Mouse (Mus musculus) liver, adult (tissue): Measurements from ENCODE around the gene Fam133b.

Experiments
- GATA4 ChIP-seq: IDR thresholded peaks from 2 replicates; pipeline ENCODE4 v1.6.1; 2014; ENCODE audit warnings: mild to moderate bottlenecking, low read length; ENCODE audit not compliant: insufficient replicate concordance

Fam133b gene

DNA sequence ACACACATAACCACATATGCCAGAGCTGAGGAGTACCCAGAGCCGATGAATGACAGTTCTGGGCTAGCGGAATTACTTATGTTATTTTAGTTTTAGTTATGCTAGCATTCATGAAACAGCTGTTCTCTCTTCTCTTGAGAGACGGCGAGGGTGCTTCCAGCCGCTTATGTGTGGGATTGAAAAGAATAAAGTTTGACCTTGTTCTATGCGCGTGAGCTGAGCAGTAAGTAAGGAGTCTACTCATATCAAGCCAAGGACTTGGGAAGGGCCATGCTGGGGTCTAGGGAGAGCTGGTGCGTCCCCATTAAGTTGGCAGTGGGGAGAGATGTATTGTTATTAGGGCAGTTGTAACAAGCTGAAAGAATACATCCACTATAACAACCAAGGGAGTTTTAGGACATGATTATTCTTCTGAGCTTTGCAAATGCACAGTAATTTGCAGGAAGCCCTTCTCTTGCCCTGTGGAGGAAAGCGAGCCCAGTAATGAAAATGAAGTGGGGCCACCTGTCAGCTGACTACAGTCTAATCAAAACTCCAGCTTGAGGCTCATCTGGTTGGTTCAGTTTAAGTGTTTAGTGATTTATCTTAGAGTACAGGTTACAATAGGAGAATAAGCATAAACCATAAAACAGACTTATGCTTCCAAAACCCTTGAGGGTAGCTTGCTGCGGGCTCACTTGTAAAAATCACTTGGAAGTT lies 32.4 kb upstream of the Fam133b start:
- no peak for TF ChIP-seq GATA4

DNA sequence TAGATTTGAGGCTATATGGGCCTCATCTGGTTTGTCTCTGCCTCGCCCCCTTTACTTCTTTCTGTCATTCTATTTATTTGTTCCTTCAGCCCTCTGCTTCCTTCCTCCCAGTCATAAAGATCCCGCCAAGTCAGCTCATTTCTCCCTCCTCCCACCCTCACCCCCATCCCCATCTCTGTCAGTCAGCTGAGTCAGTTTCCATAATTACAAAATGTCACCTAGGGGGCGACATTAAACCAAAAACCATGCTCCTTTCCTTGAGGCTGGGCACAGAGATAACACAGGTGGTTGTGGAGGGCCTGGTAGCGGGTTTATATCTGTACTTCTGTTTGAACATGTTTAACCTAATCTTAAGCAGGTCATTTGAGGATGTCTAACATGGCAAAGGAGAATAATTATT lies 31.0 kb upstream of the Fam133b start:
- TF ChIP-seq GATA4 = no peak

DNA sequence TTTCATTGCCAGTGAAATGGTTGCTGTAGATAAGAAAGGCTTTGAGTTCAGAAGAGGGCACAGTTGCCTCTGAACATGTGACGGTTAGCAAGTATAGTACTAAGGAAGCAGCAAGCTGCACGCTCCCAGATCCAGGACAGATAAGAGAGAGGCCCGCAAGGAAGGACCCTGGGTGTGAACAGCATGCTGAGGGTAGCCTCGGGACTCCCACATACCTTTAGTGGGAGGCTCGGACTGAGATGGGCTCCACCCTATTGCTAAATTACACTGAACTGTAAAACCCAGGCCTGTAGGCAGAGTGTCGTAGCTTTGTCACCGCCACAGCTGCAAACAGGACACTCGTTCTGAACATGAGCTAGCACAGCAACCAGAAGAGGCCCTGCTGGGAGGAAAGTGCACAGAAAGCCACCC lies 28.7 kb upstream of the Fam133b start:
- no peak for TF ChIP-seq GATA4

DNA sequence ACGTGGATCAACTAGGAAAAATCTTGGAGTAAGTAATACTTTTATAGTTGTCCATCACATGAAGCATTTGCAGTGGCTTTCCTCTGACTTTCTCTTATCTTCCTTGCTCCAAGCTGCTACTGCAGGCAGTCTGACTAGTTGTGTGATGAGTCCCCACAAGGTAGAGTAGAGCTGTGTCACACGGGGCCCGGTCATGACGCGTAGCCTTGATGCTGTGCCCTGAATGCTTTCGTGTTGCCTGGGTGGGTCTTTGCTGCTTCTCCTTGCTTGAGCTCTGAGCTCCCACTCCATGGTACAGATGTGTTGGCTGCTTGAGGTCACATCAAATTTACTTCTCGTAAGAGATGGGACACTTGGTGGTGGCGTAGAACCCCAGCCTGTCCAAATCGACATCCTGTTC lies 28.2 kb upstream of the Fam133b start:
- TF ChIP-seq GATA4 = no peak

DNA sequence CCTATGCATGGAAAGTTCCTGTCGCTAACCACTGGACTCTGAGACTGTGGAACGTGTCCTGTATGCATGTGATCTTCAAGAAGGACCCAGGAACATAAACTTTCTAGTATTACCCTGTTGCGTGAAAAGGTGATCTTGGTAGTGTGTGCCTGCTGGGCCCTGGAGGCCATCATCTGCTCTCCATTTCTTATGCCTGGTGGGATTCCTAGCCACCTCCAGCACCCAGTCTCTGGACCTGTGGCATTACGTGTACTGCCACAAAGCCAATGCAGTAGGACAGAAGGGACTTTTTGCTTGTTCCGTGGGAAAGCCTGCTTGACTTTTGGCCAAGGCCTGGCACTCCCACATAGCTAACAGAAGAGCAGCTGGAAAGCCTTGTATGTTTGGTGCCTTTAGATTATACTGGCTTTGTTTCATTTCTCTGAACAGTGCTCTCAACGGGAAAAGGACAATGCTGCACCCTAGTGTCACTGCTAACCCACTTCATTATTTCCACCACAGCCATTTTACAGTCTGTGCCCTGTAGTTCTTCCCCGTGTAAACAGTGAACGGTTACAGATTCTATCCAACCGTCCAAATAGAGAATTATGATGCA lies 27.1 kb upstream of the Fam133b start:
- TF ChIP-seq GATA4 = no peak

DNA sequence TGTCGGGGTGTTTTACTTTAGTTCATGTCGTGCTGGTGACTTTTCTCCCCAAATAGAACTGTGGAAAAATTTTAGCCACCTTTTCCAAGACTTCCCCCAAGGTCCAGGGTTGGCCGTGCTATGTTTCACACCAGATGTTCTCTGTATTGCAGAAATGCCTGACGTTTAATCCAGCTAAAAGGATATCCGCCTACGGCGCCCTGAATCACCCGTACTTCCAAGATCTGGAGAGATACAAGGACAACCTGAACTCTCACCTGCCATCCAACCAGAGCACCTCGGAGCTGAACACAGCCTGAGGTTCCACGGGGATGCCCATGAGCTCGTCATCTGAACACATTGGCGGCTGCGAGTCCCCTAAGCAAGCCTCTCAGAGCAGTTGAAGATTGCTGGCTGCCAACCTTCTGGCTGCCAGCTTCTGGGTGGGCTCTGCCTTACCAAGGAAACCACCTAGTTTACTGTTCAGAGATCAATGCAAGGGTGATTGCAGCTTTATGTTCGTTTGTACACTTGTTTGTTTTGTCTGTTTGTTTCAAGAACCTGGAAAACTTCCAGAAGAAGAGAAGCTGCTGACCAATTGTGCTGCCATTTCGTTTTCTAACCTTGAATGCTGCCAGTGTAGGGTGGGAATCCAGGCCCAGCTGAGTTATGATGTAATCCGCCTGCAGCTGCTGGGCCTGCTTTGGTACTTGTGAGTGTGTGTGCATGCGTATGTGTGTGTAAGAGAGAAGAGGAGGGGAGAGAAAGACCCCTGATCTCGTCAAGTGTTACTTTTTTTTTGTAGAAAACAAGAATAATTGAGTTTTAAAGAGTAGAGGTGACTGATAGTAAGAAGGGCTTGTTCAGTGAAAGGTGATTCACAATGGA lies 22.9 kb upstream of the Fam133b start:
- TF ChIP-seq GATA4 = no peak

DNA sequence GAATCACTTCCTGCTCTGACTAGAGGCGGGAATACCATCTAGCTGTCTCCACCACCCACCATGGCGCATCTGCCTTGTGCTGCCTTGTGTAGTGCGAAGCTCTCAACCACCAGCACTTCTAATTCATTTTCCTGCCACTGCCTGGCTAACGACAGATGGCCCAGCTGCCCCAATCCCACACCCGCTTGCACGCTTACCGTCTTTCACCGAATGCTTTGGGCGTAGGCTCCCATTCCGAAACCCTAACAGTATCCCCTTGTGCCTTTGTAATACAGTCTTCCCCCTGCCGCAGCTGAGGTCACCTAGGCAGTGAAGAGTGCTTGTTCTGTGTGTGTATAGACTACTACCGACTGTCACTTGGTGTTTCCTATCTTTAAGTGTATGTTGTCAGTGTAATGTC lies 21.9 kb upstream of the Fam133b start:
- TF ChIP-seq GATA4 = no peak

DNA sequence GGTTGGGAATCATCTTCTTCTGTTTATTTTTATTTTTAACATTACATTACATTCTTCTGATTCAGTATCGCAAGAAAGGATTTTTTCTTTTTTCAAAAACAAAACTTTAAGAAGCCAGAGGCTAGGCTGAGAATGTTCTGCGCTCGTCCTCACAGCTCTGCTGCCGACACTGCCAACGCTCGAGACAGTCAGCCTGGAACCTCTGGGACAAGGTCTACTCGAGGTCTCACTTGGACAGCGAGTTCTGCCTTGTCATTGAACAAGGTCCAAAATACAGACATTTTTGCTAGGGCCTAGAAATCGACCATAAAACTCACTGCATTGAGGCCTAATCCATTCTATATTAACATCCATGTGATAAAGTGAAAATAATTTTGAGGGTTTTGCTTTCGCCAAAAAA lies 20.8 kb upstream of the Fam133b start:
- no peak for TF ChIP-seq GATA4

DNA sequence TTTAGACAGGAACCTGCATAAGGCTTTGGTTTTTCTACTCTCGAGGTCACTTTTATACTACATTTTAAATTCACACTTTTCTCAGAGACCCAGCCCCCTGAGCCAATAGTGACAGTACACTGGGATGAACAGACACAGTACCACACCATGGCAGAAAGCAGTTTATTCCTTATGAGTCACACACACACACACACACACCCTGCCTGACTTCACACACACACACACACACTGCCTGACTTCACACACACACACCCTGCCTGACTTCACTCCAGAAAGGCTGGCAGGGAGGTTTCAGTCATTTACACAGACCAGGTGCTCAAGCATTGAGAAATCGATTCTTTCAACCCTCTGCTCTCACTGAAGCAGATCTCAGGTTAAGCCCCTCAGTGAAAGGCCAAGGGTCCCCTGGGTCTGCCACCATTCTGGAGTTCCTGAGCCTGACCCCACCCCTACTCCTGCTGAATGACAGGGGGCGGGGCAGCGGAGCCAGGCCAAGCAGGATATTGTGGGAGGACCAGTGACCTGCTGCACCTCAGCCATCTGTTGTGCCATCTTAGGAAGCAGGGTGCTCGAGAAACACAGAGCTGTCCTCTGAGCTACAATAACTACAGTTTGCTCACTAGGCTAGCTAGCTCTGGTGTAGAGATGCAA lies 16.5 kb upstream of the Fam133b start:
- no peak for TF ChIP-seq GATA4

DNA sequence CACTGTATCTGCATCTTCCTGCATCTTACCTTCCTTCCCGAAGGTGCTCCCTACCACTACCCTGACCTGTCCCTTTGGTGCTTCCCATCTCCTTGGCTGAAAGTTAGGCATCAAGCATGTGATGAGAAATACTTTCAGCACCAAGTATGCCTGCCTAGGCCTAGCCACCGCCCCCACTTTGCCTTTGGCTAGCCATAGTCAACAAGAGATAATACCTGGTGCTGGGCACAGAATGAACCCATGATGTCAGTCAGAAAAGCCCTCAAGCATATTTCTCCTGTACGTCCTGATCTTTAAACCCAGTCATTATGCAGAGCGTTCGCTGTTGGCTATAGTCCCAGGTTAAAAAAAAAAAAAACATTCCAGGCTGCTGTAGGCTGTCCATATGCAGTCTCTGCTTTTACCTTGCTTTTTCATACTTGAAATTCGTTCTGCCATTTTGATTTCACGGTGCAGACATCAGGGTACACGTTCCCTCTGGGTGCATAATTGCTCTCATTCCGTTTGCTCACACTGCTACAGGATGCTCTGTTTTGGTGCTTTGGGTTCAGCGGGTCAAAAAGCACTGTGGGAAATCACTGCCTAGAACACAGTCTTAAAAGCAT lies 13.9 kb upstream of the Fam133b start:
- TF ChIP-seq GATA4 = no peak

DNA sequence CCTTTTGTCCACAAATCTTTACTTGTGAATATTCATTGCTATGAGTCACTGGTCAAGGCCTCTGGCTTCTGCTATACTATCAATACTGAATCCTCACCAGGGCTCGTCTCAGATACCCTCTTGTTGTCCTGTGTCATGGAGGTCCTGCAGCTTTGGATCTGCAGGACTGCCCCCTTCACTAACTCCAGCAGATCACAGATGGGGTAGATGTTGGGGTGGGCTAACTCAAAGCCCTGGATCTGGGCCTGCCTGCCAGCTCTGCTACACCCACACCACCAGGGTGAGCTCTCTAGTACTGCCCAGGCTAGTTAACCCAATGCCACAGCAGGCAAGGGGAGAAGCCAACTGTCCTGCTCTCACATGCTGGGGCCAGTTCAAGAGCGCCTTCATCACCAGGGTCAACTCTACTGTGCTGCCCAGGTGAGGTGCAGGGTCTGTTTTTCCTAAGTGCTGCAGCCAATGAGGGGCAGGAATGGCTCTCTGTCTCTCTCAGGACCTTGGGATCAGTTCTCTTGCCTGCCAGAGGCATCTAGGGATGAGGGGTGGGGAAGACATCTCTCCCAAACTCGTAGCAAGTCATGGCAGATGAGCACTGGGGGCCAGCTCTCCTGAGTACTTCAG lies 6.9 kb upstream of the Fam133b start:
- no peak for TF ChIP-seq GATA4

DNA sequence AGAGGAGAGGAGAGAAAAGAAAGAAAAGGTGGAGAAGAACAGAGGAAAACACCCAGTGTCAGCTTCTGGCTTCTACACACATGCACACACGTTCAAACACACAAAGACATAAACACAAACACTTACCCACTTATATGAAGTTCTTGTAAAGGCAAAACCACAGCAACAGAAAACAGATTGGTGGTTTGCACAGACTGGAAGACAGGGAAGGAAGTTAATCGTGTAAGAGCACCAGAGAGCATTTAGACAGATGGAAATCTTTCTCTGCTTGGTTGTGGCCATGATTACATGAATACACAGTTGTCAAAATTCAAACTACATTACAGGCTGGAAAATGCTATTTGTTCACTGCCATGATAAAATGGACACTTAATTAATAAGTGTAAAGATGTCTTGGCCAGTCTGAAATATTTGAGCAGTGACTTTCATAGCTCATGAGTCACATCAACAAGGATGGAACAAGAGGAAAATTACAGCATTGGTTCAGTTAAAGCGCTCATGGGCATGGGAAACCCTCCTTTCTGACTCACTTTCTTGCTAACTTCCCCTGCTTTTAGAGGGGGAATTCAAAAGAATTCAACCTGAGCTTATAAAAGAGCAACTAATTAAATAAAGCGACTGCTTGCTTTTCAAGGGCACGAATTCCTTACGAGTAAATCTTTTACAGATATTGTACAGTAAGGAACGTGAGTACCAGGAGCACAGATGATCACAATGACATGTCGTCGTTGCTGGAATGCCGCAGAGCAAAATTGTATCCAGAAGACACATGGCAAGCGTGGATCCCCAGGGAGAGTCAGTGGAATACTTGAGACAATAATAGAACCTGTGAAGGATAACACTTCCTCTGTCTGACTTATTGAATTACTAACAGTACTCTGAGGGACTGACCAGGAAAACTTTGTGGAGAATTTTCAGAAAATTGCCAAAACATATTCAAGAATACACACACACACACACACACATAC lies 4.8 kb upstream of the Fam133b start:
- TF ChIP-seq GATA4 = no peak

DNA sequence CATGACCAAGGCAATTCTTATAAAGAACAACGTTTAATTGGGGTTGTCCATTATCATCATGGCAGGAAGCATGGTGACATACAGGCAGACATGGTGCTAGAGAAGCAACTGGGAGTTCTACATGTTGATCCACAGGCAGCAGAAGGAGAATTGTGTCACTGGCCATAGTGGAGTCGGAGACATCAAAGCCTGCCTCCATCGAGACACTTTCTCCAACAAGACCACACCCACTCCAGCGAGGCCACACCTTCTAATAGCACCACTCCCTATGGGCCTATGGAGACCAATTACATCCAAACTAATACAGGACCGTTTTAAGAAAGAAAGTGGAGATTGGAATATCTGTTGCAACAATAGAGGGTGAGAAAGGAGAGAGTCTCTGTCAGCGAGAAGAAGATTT lies 1.8 kb upstream of the Fam133b start:
- no peak for TF ChIP-seq GATA4

DNA sequence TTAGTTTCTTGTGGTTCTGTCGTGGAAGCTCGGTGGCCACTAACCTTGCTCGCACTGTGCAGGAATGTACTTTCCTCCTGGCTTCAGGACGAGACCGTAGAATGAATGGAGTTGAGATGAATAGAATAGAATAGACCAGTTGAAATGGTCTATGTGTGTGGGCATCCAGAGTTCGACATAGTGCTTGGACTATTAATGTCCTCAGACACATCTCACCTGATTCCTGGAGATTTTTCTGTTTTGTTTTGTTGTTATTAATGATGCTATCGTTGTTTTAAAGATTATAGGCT lies 792 bp downstream of the Fam133b start:
- TF ChIP-seq GATA4 = no peak
